Mouse (Mus musculus) bone marrow, adult 2 months (tissue): ENCODE measurements at regions not wholly inside any gene's neighbourhood (a gene's known extent, or its start where the extent isn't known, plus 50 kb on each side); places are given as distances from the start of the nearest gene placed in this dataset.

Experiments
- CTCF ChIP-seq: fragments of 200-500 bp; IDR thresholded peaks from 2 replicates; pipeline ENCODE4 v1.5.1; 2011; ENCODE audit warnings: low read length, control low read depth; ENCODE audit not compliant: control insufficient read depth, insufficient read depth
- POLR2A ChIP-seq: fragments of 200-500 bp; IDR thresholded peaks from 2 replicates; pipeline ENCODE4 v1.6.1; 2011; ENCODE audit warnings: low read depth, mild to moderate bottlenecking, control low read depth, low read length, borderline replicate concordance; ENCODE audit not compliant: control insufficient read depth

- no peak for TF ChIP-seq CTCF
- no peak for TF ChIP-seq POLR2A
Observed at GRCm38 (mm10) chr11:112859309-112859708, 77.3 kb downstream of the Sox9 start.
